ENCODE assay signal across 19 mouse cellular contexts in the genomic region with DNA sequence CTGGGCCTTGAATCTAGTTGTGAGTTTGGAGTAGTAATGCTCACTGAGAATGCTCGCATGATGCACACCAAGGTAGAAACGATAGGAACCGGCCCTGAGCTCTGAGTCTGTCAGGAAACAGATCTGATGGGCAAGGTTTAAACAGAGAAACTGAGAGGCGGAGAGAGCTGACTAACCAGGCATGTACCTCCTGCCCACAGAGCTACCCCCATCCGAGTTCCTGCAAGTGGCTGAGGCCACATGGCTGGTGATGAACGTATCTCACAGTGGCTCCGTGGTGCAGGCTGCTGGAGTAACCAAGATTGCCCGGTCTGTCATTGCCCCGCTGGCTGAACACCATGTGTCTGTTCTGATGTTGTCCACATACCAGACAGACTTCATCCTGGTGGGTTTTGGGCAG. TPM values are rescaled to one million over a fixed set of nuclear protein-coding genes. Genes with fewer than 3 reads are reported as not detected.
DNase-seq lines count a peak whose midpoint lies in the region; ATAC-seq and TF ChIP-seq lines count a peak whose summit lies in the region.
"Had no signal": no experiment of that assay in that cellular context is flagged by ENCODE, and none has a peak within 500 bp of the region (broad histone marks: within the 10 kb centered on the region; RNA-seq: fewer than 3 reads in every experiment).

No protein-coding gene starts in this region.

- no peak for TF ChIP-seq POLR2A in MEL (IDR thresholded peaks at IDR 0.05; ENCODE audit: control insufficient read depth in 1 of 2, insufficient read depth in 1 of 2, low read depth in 1 of 2, low read length in 2 of 2, poor library complexity in 1 of 2)

- no peak for DNase-seq in frontal cortex, postnatal 25 days (ENCODE audit: low spot score in 2 of 2)
- DNase-seq in right cerebral cortex, adult 2 months (ENCODE audit: low spot score in 2 of 2): peak; percentile 16 to 25
- no peak for DNase-seq in right cerebral cortex, postnatal 4 days
- DNase-seq in MEL (ENCODE audit: low read depth, low spot score): peak; percentile 33
- DNase-seq in spleen, postnatal 10 days (ENCODE audit: low spot score in 2 of 2): no peak

- peaks cover 0 to 18% of the 10 kb centered on the region in 2 experiments; a peak in 2 of 4 replicates for H3K36me3 ChIP-seq in MEL (ENCODE audit: control insufficient read depth in 1 of 2, insufficient read depth in 2 of 2, low read length in 2 of 2)
- peaks cover 2% of the 10 kb centered on the region; the same call in 1 of the 2 replicates for H3K36me3 ChIP-seq in intestine, embryonic 15.5 days
- H3K36me3 ChIP-seq: forebrain, embryonic 15.5 days had no signal

- peaks cover 4 to 27% of the 10 kb centered on the region in 2 experiments; a peak in 3 of 4 replicates for H3K4me1 ChIP-seq in MEL (ENCODE audit: control insufficient read depth in 1 of 2, insufficient read depth in 2 of 2, low read length in 2 of 2)
- H3K4me1 ChIP-seq in intestine, embryonic 15.5 days (replicated peaks): peaks cover 9% of the 10 kb centered on the region

- no peak for TF ChIP-seq RAD21 in MEL (IDR thresholded peaks at IDR 0.05; ENCODE audit: low read depth, low read length)

- no peak overlapping the region for H3K27ac ChIP-seq in MEL (ENCODE audit: control insufficient read depth, low read depth, low read length)
- no peak overlapping the region for H3K27ac ChIP-seq in intestine, embryonic 15.5 days
- H3K27ac ChIP-seq: forebrain, embryonic 10.5 days; forebrain, embryonic 15.5 days; heart, embryonic 13.5 days; hindbrain, embryonic 15.5 days had no signal

- no peak overlapping the region for H3K4me3 ChIP-seq in MEL (ENCODE audit: control insufficient read depth in 1 of 2, insufficient read depth in 1 of 2, low read depth in 2 of 2, low read length in 2 of 2)
- no peak overlapping the region for H3K4me3 ChIP-seq in intestine, embryonic 15.5 days (replicated peaks)
- H3K4me3 ChIP-seq: erythroblast, embryonic 14.5 days; forebrain, embryonic 10.5 days; forebrain, embryonic 15.5 days; hindbrain, embryonic 15.5 days had no signal

- no peak for TF ChIP-seq CTCF in MEL (IDR thresholded peaks at IDR 0.05 in 2 of 3, conservative IDR thresholded peaks at IDR 0.05 in 1 of 3; ENCODE audit: control insufficient read depth in 1 of 3, insufficient read depth in 1 of 3, low read depth in 2 of 3, low read length in 3 of 3, poor library complexity in 1 of 3, severe bottlenecking in 1 of 3)

- no peaks in the 10 kb centered on the region for H3K27me3 ChIP-seq in MEL (ENCODE audit: control insufficient read depth in 1 of 2, insufficient read depth in 2 of 2, low read length in 2 of 2)
- no peaks in the 10 kb centered on the region; the same call in 1 of the 2 replicates for H3K27me3 ChIP-seq in intestine, embryonic 15.5 days (replicated peaks)
- H3K27me3 ChIP-seq: embryonic facial prominence, embryonic 15.5 days had no signal

- no peak for TF ChIP-seq EP300 in MEL (IDR thresholded peaks at IDR 0.05; ENCODE audit: low read depth in 1 of 2, low read length in 2 of 2)

- whole genome bisulfite sequencing in intestine, embryonic 15.5 days: 64% methylated on average over 9 of the region's 9 CpGs

- H3K79me2 ChIP-seq in MEL (ENCODE audit: control insufficient read depth, insufficient read depth, low read length, poor library complexity): no peaks in the 10 kb centered on the region; the same call in 1 of the 2 replicates

- H3K9ac ChIP-seq in MEL (ENCODE audit: control insufficient read depth, low read depth, low read length, poor library complexity, severe bottlenecking): no peak overlapping the region
- no peak overlapping the region for H3K9ac ChIP-seq in intestine, embryonic 15.5 days
- H3K9ac ChIP-seq: embryonic facial prominence, embryonic 15.5 days; forebrain, embryonic 15.5 days; hindbrain, embryonic 15.5 days had no signal

- no peak overlapping the region for H3K4me2 ChIP-seq in intestine, embryonic 15.5 days (replicated peaks)
- H3K4me2 ChIP-seq: forebrain, embryonic 15.5 days; hindbrain, embryonic 15.5 days had no signal

- H3K9me3 ChIP-seq in MEL (replicated peaks; ENCODE audit: insufficient read depth, low read length): no peaks in the 10 kb centered on the region
- H3K9me3 ChIP-seq in intestine, embryonic 15.5 days: no peaks in the 10 kb centered on the region
- H3K9me3 ChIP-seq: embryonic facial prominence, embryonic 15.5 days; forebrain, embryonic 10.5 days; forebrain, embryonic 15.5 days; G1E; heart, embryonic 13.5 days; hindbrain, embryonic 15.5 days had no signal

- peak; percentile 10; the same call in 1 of the 2 replicates for ATAC-seq in frontal cortex, adult (ENCODE audit: low TSS enrichment)
- no peak for ATAC-seq in intestine, embryonic 15.5 days
- ATAC-seq: forebrain, embryonic 15.5 days had no signal

TF ChIP-seq in MEL, 35 proteins besides CTCF, POLR2A, EP300 and RAD21:
- TF ChIP-seq MYB (IDR thresholded peaks at IDR 0.05; ENCODE audit: low read depth, low read length) (no peak), RCOR1 (IDR thresholded peaks at IDR 0.05; ENCODE audit: low read depth, low read length) (no peak), MXI1 (IDR thresholded peaks at IDR 0.05; ENCODE audit: low read depth, low read length) (no peak), MAZ (IDR thresholded peaks at IDR 0.05; ENCODE audit: low read depth, low read length) (peak; percentile 1; the same call in 1 of the 2 replicates), POLR2AphosphoS2 (IDR thresholded peaks at IDR 0.05; ENCODE audit: low read length) (no peak)

RNA-seq across cellular contexts. Expression of a gene that starts 1.9 kb away (rescaled TPM):
- total RNA-seq in MEL (2012; rRNA removed): 6.6 and 7.1 TPM in 2 replicates
- polyA plus RNA-seq in MEL (2012; ENCODE audit: insufficient read depth in 1 of 2, insufficient read length in 2 of 2, low read depth in 1 of 2, low replicate concordance in 2 of 2, missing spikeins in 1 of 2): 10 to 100 TPM in 1 of 2 experiments, not detected in 1; 11.8 TPM
- polyA plus RNA-seq in intestine, embryonic 15.5 days (2015; fragmentation: Nextera tagmentation; extraction: Ambion mirVana): 3.1 and 4.5 TPM in 2 replicates

RNA-seq across cellular contexts. Expression of a gene that starts 16.3 kb away (rescaled TPM):
- total RNA-seq in MEL (2012; rRNA removed): 11.2 and 15.4 TPM in 2 replicates
- 10 to 100 TPM in 1 of 2 experiments, not detected in 1; 10.6 TPM for polyA plus RNA-seq in MEL (2012; ENCODE audit: insufficient read depth in 1 of 2, insufficient read length in 2 of 2, low read depth in 1 of 2, low replicate concordance in 2 of 2, missing spikeins in 1 of 2)
- 0.20 and 0.26 TPM in 2 replicates for polyA plus RNA-seq in intestine, embryonic 15.5 days (2015; fragmentation: Nextera tagmentation; extraction: Ambion mirVana)
- total RNA-seq: gastrocnemius, adult 18-20 months; gastrocnemius, postnatal 25 days; heart, postnatal 36 days had no signal
- polyA plus RNA-seq: embryonic facial prominence, embryonic 11.5 days; forebrain, embryonic 10.5 days; forebrain, embryonic 15.5 days; heart, embryonic 13.5 days; hindbrain, embryonic 11.5 days; hindbrain, embryonic 15.5 days had no signal

RNA-seq across cellular contexts. Expression of a gene that starts 33.3 kb away (rescaled TPM):
- total RNA-seq in MEL (2012; rRNA removed): 26.3 and 27.4 TPM in 2 replicates
- polyA plus RNA-seq in MEL (2012; ENCODE audit: insufficient read depth in 1 of 2, insufficient read length in 2 of 2, low read depth in 1 of 2, low replicate concordance in 2 of 2, missing spikeins in 1 of 2): 10 to 100 TPM in 1 of 2 experiments, not detected in 1; 23.0 TPM
- polyA plus RNA-seq in intestine, embryonic 15.5 days (2015; fragmentation: Nextera tagmentation; extraction: Ambion mirVana): 32.3 and 32.4 TPM in 2 replicates

RNA-seq across cellular contexts. Expression of a gene that starts 37.4 kb away (rescaled TPM):
- 0.10 and 0.27 TPM in 2 replicates for total RNA-seq in MEL (2012; rRNA removed)
- polyA plus RNA-seq in MEL (2012; ENCODE audit: insufficient read depth in 1 of 2, insufficient read length in 2 of 2, low read depth in 1 of 2, low replicate concordance in 2 of 2, missing spikeins in 1 of 2): under 1 TPM in 1 of 2 experiments, not detected in 1; 0.31 TPM
- polyA plus RNA-seq in intestine, embryonic 15.5 days (2015; fragmentation: Nextera tagmentation; extraction: Ambion mirVana): 0.62 and 0.92 TPM in 2 replicates
- polyA plus RNA-seq: erythroblast, embryonic 14.5 days; forebrain, embryonic 15.5 days; hindbrain, embryonic 11.5 days had no signal

RNA-seq across cellular contexts. Expression of a gene that starts 59.8 kb away (rescaled TPM):
- 64.9 and 77.0 TPM in 2 replicates for total RNA-seq in MEL (2012; rRNA removed)
- polyA plus RNA-seq in MEL (2012; ENCODE audit: insufficient read depth in 1 of 2, insufficient read length in 2 of 2, low read depth in 1 of 2, low replicate concordance in 2 of 2, missing spikeins in 1 of 2): 100 to 1,000 TPM in 1 of 2 experiments, 10 to 100 TPM in 1; 32.1 to 101 TPM
- 43.8 and 47.1 TPM in 2 replicates for polyA plus RNA-seq in intestine, embryonic 15.5 days (2015; fragmentation: Nextera tagmentation; extraction: Ambion mirVana)

Comparison
In these comparisons a context has a peak if more than half of its experiments do, and no peak if none do; other contexts are left out.
1. DNase-seq: peak in right cerebral cortex, adult 2 months (2 of 2) and MEL (single experiment); none in frontal cortex, postnatal 25 days (0 of 2), right cerebral cortex, postnatal 4 days (single experiment) and spleen, postnatal 10 days (0 of 2).